Mouse (Mus musculus) cerebellum, adult 2 months (tissue): ENCODE measurements around the gene Timm22.

Source experiments
- CTCF ChIP-seq: fragments of 200-500 bp; IDR thresholded peaks from 2 replicates; pipeline ENCODE4 v1.5.1; 2011; ENCODE audit warnings: low read depth, mild to moderate bottlenecking, control low read depth, low read length, moderate library complexity, borderline replicate concordance; ENCODE audit not compliant: insufficient read depth
- POLR2A ChIP-seq: fragments of 200-500 bp; IDR thresholded peaks from 2 replicates; pipeline ENCODE4 v1.6.1; 2011; ENCODE audit warnings: low read length, control low read depth, borderline replicate concordance; ENCODE audit not compliant: insufficient read depth

GRCm38 (mm10) chr11:76458730-76459129 lies 52.0 kb downstream of the Timm22 start:
- TF ChIP-seq CTCF: no peak
- no peak for TF ChIP-seq POLR2A
